Mouse (Mus musculus): ENCODE data around the gene Ralgapa2. TPM values are rescaled to one million over a fixed set of nuclear protein-coding genes. Genes with fewer than 3 reads are reported as not detected.

Gene Ralgapa2
- total and polyA plus RNA-seq, 3 experiments: 9.2 to 9.6 TPM; not detected in 1

- TF ChIP-seq ELF1 (IDR thresholded peaks at IDR 0.05; ENCODE audit: low read depth, low read length): no peak
- TF ChIP-seq POLR2AphosphoS2 (IDR thresholded peaks at IDR 0.05; ENCODE audit: low read length): no peak
- no peak for TF ChIP-seq CHD1 (IDR thresholded peaks at IDR 0.05; ENCODE audit: low read depth, low read length)
Observed at GRCm38 (mm10) chr2:146217227-146217980, 294.7 kb downstream of the Ralgapa2 start (continued).

GRCm38 (mm10) chr2:146216111-146217064 is 295.8 kb downstream of the Ralgapa2 start:
- H3K27me3 ChIP-seq (ENCODE audit: control insufficient read depth in 1 of 2, insufficient read depth in 2 of 2, low read length in 2 of 2): no peaks in the 10 kb centered on the region; a peak in 1 of 4 replicates

DNA sequence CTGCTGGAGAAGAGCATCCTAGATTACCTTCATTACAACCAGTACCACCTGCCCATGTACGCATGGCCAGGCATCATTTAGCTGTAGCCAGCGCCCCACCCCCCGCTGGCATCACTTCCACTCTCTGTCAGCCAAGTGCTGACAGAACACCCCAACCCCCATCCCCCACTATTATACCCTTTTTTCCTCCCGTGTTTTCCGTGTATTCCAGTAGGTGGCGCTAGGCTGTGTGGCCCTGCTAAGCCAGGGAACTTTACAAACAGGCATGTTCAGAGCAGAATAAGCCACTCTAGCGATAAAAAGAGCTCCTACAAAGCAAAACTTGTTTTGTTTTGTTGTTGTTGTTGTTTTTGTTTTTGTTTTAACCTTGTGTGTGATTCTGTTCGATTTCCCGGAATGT is 297.4 kb downstream of the Ralgapa2 start:
- DNase-seq (ENCODE audit: low read depth, low spot score): peak; percentile 81
- Histone ChIP-seq H3K4me1 (ENCODE audit: control insufficient read depth in 1 of 2, insufficient read depth in 2 of 2, low read length in 2 of 2) (peaks cover 3 to 10% of the 10 kb centered on the region in 2 experiments), H3K9ac (ENCODE audit: control insufficient read depth, low read depth, low read length, poor library complexity, severe bottlenecking) (peak overlapping the region; percentile 54), H3K79me2 (ENCODE audit: control insufficient read depth, insufficient read depth, low read length, poor library complexity) (no peaks in the 10 kb centered on the region), H3K9me3 (replicated peaks; ENCODE audit: insufficient read depth, low read length) (no peaks in the 10 kb centered on the region), H3K36me3 (ENCODE audit: control insufficient read depth in 1 of 2, insufficient read depth in 2 of 2, low read length in 2 of 2) (peaks cover 0 to 5% of the 10 kb centered on the region in 2 experiments; a peak in 1 of 4 replicates), H3K27me3 (ENCODE audit: control insufficient read depth in 1 of 2, insufficient read depth in 2 of 2, low read length in 2 of 2) (no peaks in the 10 kb centered on the region; a peak in 1 of 4 replicates), H3K4me3 (ENCODE audit: control insufficient read depth in 1 of 2, insufficient read depth in 1 of 2, low read depth in 2 of 2, low read length in 2 of 2) (peak overlapping the region; percentile 36 to 45), H3K27ac (ENCODE audit: control insufficient read depth, low read depth, low read length) (no peak overlapping the region)
- 0 out of 2 replicates have a peak, but pooled peaks have one; percentile 69 for TF ChIP-seq MAZ (IDR thresholded peaks at IDR 0.05; ENCODE audit: low read depth, low read length)
- peak; percentile 8; the same call in 1 of the 2 replicates for TF ChIP-seq ZKSCAN1 (IDR thresholded peaks at IDR 0.05; ENCODE audit: low read depth, low read length)
- TF ChIP-seq TBP (IDR thresholded peaks at IDR 0.05; ENCODE audit: low read depth, low read length): no peak
- peak; percentile 31; the same call in 1 of the 2 replicates for TF ChIP-seq TCF12 (IDR thresholded peaks at IDR 0.05; ENCODE audit: low read depth, low read length)
- TF ChIP-seq SIN3A (IDR thresholded peaks at IDR 0.05; ENCODE audit: low read length): peak; percentile 69
- TF ChIP-seq ETS1 (IDR thresholded peaks at IDR 0.05; ENCODE audit: low read depth, low read length): 0 out of 2 replicates have a peak, but pooled peaks have one; percentile 29
- TF ChIP-seq KAT2A (conservative IDR thresholded peaks at IDR 0.05; ENCODE audit: low read depth, low read length): no peak
- TF ChIP-seq SMC3 (IDR thresholded peaks at IDR 0.05; ENCODE audit: low read depth, low read length): peak; percentile 76
- TF ChIP-seq POLR2AphosphoS2 (IDR thresholded peaks at IDR 0.05; ENCODE audit: low read length): no peak
- no peak for TF ChIP-seq NELFE (IDR thresholded peaks at IDR 0.05; ENCODE audit: low read depth, low read length)
- TF ChIP-seq CHD1 (IDR thresholded peaks at IDR 0.05; ENCODE audit: low read depth, low read length): no peak
- TF ChIP-seq CHD2 (IDR thresholded peaks at IDR 0.05; ENCODE audit: low read length): peak; percentile 79
- TF ChIP-seq USF1 (IDR thresholded peaks at IDR 0.05; ENCODE audit: low read depth, low read length): no peak
- TF ChIP-seq MYB (IDR thresholded peaks at IDR 0.05; ENCODE audit: low read depth, low read length): no peak
- peak; percentile 45; the same call in 1 of the 2 replicates for TF ChIP-seq ELF1 (IDR thresholded peaks at IDR 0.05; ENCODE audit: low read depth, low read length)
- peak; percentile 79 to 91 (median 86) for TF ChIP-seq CTCF (IDR thresholded peaks at IDR 0.05 in 2 of 3, conservative IDR thresholded peaks at IDR 0.05 in 1 of 3; ENCODE audit: control insufficient read depth in 1 of 3, insufficient read depth in 1 of 3, low read depth in 2 of 3, low read length in 3 of 3, poor library complexity in 1 of 3, severe bottlenecking in 1 of 3)
- peak in 1 of 2 experiments; percentile 22; a peak in 1 of 4 replicates for TF ChIP-seq EP300 (IDR thresholded peaks at IDR 0.05; ENCODE audit: low read depth in 1 of 2, low read length in 2 of 2)
- TF ChIP-seq GATA1 (IDR thresholded peaks at IDR 0.05; ENCODE audit: low read depth, low read length): no peak
- no peak for TF ChIP-seq NRF1 (IDR thresholded peaks at IDR 0.05; ENCODE audit: insufficient read depth, low read depth, low read length, poor library complexity, severe bottlenecking)
- TF ChIP-seq ZNF384 (IDR thresholded peaks at IDR 0.05; ENCODE audit: low read depth, low read length): peak; percentile 40; the same call in 1 of the 2 replicates
- TF ChIP-seq POLR2AphosphoS5 (IDR thresholded peaks at IDR 0.05; ENCODE audit: borderline replicate concordance, low read depth, low read length): no peak
- no peak for TF ChIP-seq POLR2A (IDR thresholded peaks at IDR 0.05; ENCODE audit: control insufficient read depth in 1 of 2, insufficient read depth in 1 of 2, low read depth in 1 of 2, low read length in 2 of 2, poor library complexity in 1 of 2)
- peak; percentile 47 for TF ChIP-seq ZC3H11A (IDR thresholded peaks at IDR 0.05; ENCODE audit: low read depth, low read length)
- no peak for TF ChIP-seq ZMIZ1 (IDR thresholded peaks at IDR 0.05; ENCODE audit: low read depth, low read length)

More at GRCm38 (mm10) chr2:146216111-146217064, 295.8 kb downstream of the Ralgapa2 start:
- 0 out of 2 replicates have a peak overlapping the region, but pooled peaks have one; percentile 14 for H3K27ac ChIP-seq (ENCODE audit: control insufficient read depth, low read depth, low read length)
- peaks cover 3 to 10% of the 10 kb centered on the region in 2 experiments for H3K4me1 ChIP-seq (ENCODE audit: control insufficient read depth in 1 of 2, insufficient read depth in 2 of 2, low read length in 2 of 2)
- H3K9me3 ChIP-seq (replicated peaks; ENCODE audit: insufficient read depth, low read length): no peaks in the 10 kb centered on the region
- peak; percentile 44 for DNase-seq (ENCODE audit: low read depth, low spot score)
- no peak overlapping the region for H3K9ac ChIP-seq (ENCODE audit: control insufficient read depth, low read depth, low read length, poor library complexity, severe bottlenecking)
- TF ChIP-seq JUND (IDR thresholded peaks at IDR 0.05; ENCODE audit: low read depth, low read length) (peak; percentile 89), CHD2 (IDR thresholded peaks at IDR 0.05; ENCODE audit: low read length) (no peak)
- H3K4me3 ChIP-seq (ENCODE audit: control insufficient read depth in 1 of 2, insufficient read depth in 1 of 2, low read depth in 2 of 2, low read length in 2 of 2): no peak overlapping the region
- H3K79me2 ChIP-seq (ENCODE audit: control insufficient read depth, insufficient read depth, low read length, poor library complexity): no peaks in the 10 kb centered on the region
- H3K36me3 ChIP-seq (ENCODE audit: control insufficient read depth in 1 of 2, insufficient read depth in 2 of 2, low read length in 2 of 2): peaks cover 0 to 5% of the 10 kb centered on the region in 2 experiments; a peak in 1 of 4 replicates
